Mouse (Mus musculus) liver, embryonic 15.5 days (tissue): ENCODE data around the gene Galr3. TPM values are rescaled to one million over a fixed set of nuclear protein-coding genes. Genes with fewer than 3 reads are reported as not detected.
A peak's percentile ranks its signal among the peaks of the same experiment; 100 is the strongest.

Experiments used
- ATAC-seq: fragments of 200-750 bp; cut with Nextera tagmentation; 2 replicates; pipeline ENCODE4 v1.8.0; 2017; ENCODE audit warnings: moderate number of reproducible peaks, mild to moderate bottlenecking, moderate library complexity; ENCODE audit not compliant: insufficient read depth
- H3K27ac ChIP-seq: fragments of 300-500 bp; sonication (generic); replicated peaks from 2 replicates; pipeline ENCODE4 v1.5.1; 2015; ENCODE audit warnings: mild to moderate bottlenecking, inconsistent platforms
- H3K27me3 ChIP-seq: fragments of 300-500 bp; sonication (generic); 2 replicates; pipeline ENCODE4 v1.6.1; 2015; ENCODE audit warnings: mild to moderate bottlenecking, inconsistent platforms
- H3K36me3 ChIP-seq: fragments of 300-500 bp; sonication (generic); replicated peaks from 2 replicates; pipeline ENCODE4 v1.6.1; 2015; ENCODE audit warnings: moderate library complexity, mild to moderate bottlenecking, inconsistent platforms
- H3K4me1 ChIP-seq: fragments of 300-500 bp; sonication (generic); replicated peaks from 2 replicates; pipeline ENCODE4 v1.6.1; 2015; ENCODE audit warnings: inconsistent platforms
- H3K4me2 ChIP-seq: fragments of 300-500 bp; sonication (generic); 2 replicates; pipeline ENCODE4 v1.6.1; 2015; ENCODE audit warnings: moderate library complexity, mild to moderate bottlenecking, inconsistent platforms
- H3K4me3 ChIP-seq: fragments of 300-500 bp; sonication (generic); replicated peaks from 2 replicates; pipeline ENCODE4 v1.5.1; 2015; ENCODE audit warnings: mild to moderate bottlenecking, inconsistent platforms
- H3K9ac ChIP-seq: fragments of 300-500 bp; sonication (generic); 2 replicates; pipeline ENCODE4 v1.6.1; 2015; ENCODE audit warnings: moderate library complexity, mild to moderate bottlenecking, inconsistent platforms
- H3K9me3 ChIP-seq: fragments of 300-500 bp; sonication (generic); replicated peaks from 2 replicates; pipeline ENCODE4 v1.6.1; 2016; ENCODE audit warnings: inconsistent platforms
- WGBS: fragments of 180-500 bp; shearing (Covaris S2); methylation state at CpG from one replicate; pipeline ENCODE4 v1.1.7; 2015; ENCODE audit warnings: mixed read lengths; ENCODE audit not compliant: insufficient replicate concordance; 5-methylcytosine and 5-hydroxymethylcytosine counted together
- polyA plus RNA-seq: library from polyadenylated mRNA; unstranded; fragments of >200 nt; fragmentation: Nextera tagmentation; extraction: Ambion mirVana; gene quantifications from 2 replicates; pipeline ENCODE4 v1.2.1, GENCODE M21; 2015

Gene Galr3
- polyA plus RNA-seq, 1 experiment from 2014 or later: 0.17 TPM

DNA sequence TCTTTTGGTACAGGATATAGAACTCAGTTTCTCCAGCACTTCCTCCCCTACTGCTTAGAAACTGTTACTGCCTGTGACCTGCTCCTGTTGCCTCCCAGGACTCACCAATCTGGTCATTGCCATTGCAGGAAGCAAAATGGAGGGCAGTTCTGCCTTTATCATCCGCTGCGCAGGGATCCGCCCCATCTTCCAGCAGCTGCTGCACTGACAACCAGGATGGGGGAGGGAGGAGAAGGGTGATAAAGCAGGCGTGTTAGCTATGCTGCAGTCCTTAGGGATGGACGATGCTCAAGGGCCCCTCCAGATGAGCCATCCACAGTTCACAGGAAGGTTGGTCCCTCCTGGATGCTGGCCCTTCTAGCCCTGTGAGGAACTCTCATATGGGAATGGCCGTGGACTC, 16.2 kb downstream of the Galr3 start:
- Histone ChIP-seq H3K4me2 (peak overlapping the region; percentile 46), H3K27me3 (no peaks in the 10 kb centered on the region), H3K4me3 (no peak overlapping the region), H3K36me3 (peaks cover 84% of the 10 kb centered on the region), H3K27ac (peak overlapping the region; percentile 77), H3K4me1 (peaks cover 50% of the 10 kb centered on the region), H3K9ac (no peak overlapping the region), H3K9me3 (no peaks in the 10 kb centered on the region)
- WGBS: 29% methylated on average over 6 of the region's 6 CpGs
- ATAC-seq: peak; percentile 22

DNA sequence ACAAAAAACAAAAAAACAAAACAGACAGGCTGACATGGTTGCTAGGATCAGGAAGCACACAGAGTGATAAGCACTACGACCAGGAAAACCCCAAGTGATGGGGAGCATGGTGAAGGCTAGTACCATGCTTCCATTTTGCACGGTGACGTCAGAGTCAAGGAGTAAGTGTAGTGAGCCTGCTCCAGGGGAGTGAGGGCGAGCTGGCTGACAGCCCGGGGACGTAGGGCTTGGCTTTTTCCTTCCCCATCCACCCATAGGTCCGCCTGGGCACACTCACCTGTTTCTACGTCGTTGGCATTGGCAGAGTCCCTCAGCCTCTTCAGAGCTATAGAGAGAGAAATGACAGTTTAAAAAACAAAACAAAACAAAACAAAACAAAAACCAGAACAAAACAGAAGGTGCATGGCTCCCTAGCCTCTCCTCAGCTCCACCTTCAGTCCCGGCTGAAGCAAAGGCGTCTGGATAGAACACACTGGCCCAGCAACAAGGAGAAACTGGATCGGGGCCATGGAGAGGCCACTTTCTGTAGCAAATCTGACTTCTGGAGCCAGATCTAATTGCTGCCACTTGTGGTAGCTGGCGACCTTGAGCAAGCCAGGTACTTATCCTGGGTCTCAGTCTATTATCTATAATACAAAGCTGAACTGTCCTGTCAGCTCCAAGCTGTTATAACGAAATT, 19.3 kb downstream of the Galr3 start:
- H3K9me3 ChIP-seq: no peaks in the 10 kb centered on the region
- H3K27me3 ChIP-seq: no peaks in the 10 kb centered on the region
- peaks cover 52% of the 10 kb centered on the region for H3K36me3 ChIP-seq
- H3K4me1 ChIP-seq: peaks cover 78% of the 10 kb centered on the region
- no peak for ATAC-seq
- H3K9ac ChIP-seq: peak overlapping the region; percentile 87
- H3K27ac ChIP-seq: peak overlapping the region; percentile 64
- peak overlapping the region; percentile 74 for H3K4me2 ChIP-seq
- peak overlapping the region; percentile 82 for H3K4me3 ChIP-seq
- 71% methylated on average over 14 of the region's 14 CpGs for WGBS

DNA sequence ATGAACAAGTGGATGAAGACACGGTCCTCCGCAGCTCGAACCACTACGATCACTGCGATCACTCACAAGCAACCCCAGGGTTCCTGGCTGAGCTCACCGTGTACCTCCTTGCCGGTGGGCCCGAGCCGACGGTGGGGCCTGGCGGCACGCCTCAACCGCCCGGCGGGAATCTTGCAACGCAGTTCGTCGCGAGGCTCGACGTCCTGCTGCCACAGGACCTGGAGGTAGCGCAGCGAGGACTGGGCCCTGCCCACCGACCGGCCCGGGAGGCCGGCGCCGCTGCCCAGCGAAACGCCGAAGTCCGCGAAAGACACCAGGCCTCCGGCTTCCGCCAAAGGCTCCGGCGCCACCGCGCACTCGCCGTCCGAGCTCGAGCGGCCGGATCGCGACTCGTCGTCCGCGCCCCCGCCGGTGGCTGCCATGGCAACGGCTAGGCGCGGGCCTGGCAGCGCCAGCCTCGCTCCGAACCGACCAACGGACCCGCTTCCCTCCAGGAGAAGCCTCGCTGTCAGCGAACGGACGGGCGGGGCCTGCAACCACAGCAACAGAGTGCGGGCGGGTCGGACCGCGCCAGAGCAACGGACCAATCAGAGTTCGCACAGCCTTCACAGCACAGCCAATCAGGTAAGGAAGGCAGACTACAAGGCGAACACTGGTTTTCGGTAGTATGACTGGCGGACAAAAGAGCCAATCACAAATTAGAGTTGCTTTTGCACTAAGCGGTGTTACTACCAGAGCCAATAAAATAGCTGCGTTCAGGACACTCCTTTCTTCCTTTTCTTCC, 20.9 kb downstream of the Galr3 start, which contains the start of gene Ankrd54:
TSS of gene Ankrd54 (minus strand) at position 518 of the 784 bp plus-strand sequence.
- Histone ChIP-seq H3K27ac (peak within 1 kb of the TSS; percentile 91), H3K4me2 (peak within 1 kb of the TSS; percentile 79), H3K9me3 (no peaks in the 10 kb centered on the region), H3K4me1 (peaks cover 86% of the 10 kb centered on the region), H3K9ac (peak within 1 kb of the TSS; percentile 87), H3K27me3 (no peaks in the 10 kb centered on the region), H3K36me3 (peaks cover 37% of the 10 kb centered on the region), H3K4me3 (peak within 1 kb of the TSS; percentile 82)
- under 1% methylated on average over 80 of the region's 80 CpGs for WGBS
- peak; percentile 96 for ATAC-seq

DNA sequence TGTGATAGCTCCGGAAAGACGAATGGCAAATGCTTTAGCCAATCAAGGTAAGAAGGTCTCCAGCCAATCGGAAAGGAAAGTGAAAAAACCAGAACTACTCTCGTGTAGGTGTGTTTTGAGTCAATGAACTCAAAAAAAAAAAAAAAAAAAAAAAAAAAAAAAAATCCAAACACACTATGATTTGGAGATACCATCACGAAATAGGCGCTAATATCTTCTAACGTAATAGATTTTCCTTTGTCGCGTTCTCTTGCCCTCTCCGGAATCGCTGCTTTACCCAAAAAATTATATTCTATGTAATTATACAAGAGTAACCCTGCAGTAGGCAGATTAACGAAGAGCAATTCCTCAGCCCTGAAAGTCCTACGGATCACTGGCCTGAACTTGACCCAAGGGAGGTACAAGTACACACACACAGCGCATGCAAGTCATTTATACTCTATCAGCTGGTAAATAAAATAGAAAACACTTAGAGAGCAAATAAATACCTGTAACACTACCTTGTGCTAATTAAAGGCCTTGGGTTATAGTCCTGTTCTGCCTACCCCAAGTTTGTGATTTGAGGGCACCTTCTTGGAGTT, 21.6 kb downstream of the Galr3 start:
- Histone ChIP-seq H3K27ac (peak overlapping the region; percentile 85), H3K9ac (peak overlapping the region; percentile 55), H3K4me1 (peaks cover 86% of the 10 kb centered on the region), H3K36me3 (peaks cover 30% of the 10 kb centered on the region), H3K27me3 (no peaks in the 10 kb centered on the region), H3K9me3 (no peaks in the 10 kb centered on the region), H3K4me3 (peak overlapping the region; percentile 59), H3K4me2 (peak overlapping the region; percentile 79)
- WGBS: 8% methylated on average over 14 of the region's 14 CpGs
- no peak for ATAC-seq

GRCm38 (mm10) chr15:79065086-79065770, 23.5 kb downstream of the Galr3 start:
- Histone ChIP-seq H3K4me3 (no peak overlapping the region), H3K9me3 (no peaks in the 10 kb centered on the region), H3K9ac (no peak overlapping the region), H3K27ac (peak overlapping the region; percentile 24; the same call in 1 of the 2 replicates), H3K4me2 (no peak overlapping the region), H3K36me3 (peaks cover 10% of the 10 kb centered on the region), H3K27me3 (no peaks in the 10 kb centered on the region), H3K4me1 (peaks cover 83% of the 10 kb centered on the region)
- ATAC-seq: no peak
- WGBS: 68% methylated on average over 8 of the region's 8 CpGs

DNA sequence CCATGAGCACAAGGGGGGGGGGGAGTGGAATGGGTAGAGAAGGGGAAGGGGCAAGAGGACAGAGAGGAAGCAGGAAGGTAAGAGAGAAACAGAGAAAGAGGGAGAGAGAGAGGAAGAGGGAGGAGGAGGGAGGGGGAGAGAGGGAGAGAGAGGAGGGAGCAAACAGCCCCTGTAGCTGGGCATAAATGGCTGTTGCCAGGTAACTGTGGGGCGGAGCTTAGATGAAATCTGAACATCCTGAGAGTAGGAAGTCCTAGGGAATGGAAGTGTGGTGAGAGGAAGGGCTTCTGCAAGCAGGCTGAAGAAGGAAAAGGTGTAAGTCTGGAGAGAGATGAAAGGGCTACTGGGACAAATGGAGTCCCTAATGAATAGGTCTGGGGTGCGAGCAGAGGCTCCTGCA, 24.6 kb downstream of the Galr3 start:
- no peak overlapping the region for H3K4me3 ChIP-seq
- peaks cover 73% of the 10 kb centered on the region for H3K4me1 ChIP-seq
- no peak overlapping the region for H3K9ac ChIP-seq
- H3K4me2 ChIP-seq: no peak overlapping the region
- H3K9me3 ChIP-seq: no peaks in the 10 kb centered on the region
- H3K36me3 ChIP-seq: no peaks in the 10 kb centered on the region; the same call in 1 of the 2 replicates
- 67% methylated on average over 2 of the region's 2 CpGs for WGBS
- H3K27ac ChIP-seq: peak overlapping the region; percentile 91; the same call in 1 of the 2 replicates
- H3K27me3 ChIP-seq: no peaks in the 10 kb centered on the region
- no peak for ATAC-seq

- H3K4me3 ChIP-seq: no peak overlapping the region; the same call in 1 of the 2 replicates
- H3K36me3 ChIP-seq: no peaks in the 10 kb centered on the region
- WGBS: 12% methylated on average over 3 of the region's 3 CpGs
- H3K4me1 ChIP-seq: peaks cover 69% of the 10 kb centered on the region
- H3K9me3 ChIP-seq: no peaks in the 10 kb centered on the region
- ATAC-seq: peak; percentile 4; the same call in 1 of the 2 replicates
- H3K9ac ChIP-seq: no peak overlapping the region
- H3K4me2 ChIP-seq: peak overlapping the region; percentile 46
- no peaks in the 10 kb centered on the region for H3K27me3 ChIP-seq
- peak overlapping the region; percentile 91 for H3K27ac ChIP-seq
Measured at GRCm38 (mm10) chr15:79067631-79068030, 25.9 kb downstream of the Galr3 start.

DNA sequence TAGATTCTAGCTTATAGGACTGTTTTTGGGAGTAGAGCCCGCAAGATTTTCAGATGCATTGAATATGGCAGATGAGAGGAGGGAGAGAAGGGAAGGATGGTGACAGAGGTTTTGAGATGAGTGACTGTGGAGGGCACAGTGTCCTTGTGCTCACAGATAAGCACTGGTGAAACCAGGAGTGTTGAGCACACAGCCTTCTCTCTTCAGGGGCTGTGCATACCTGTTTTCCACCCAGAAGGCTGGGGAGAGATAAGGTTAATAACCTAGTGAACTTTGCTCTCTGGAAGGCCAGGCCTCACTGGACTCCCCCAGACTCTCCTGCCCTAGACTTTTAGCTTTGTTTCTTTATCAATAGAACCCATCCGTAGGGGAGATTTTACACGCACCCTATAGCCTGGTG, 26.7 kb downstream of the Galr3 start:
- no peaks in the 10 kb centered on the region for H3K27me3 ChIP-seq
- peak; percentile 72 for ATAC-seq
- H3K9ac ChIP-seq: no peak overlapping the region
- H3K4me3 ChIP-seq: 0 out of 2 replicates have a peak overlapping the region, but pooled peaks have one; percentile 4
- peak overlapping the region; percentile 91 for H3K27ac ChIP-seq
- peak overlapping the region; percentile 46 for H3K4me2 ChIP-seq
- 34% methylated on average over 3 of the region's 3 CpGs for WGBS
- H3K36me3 ChIP-seq: no peaks in the 10 kb centered on the region
- H3K4me1 ChIP-seq: peaks cover 66% of the 10 kb centered on the region
- no peaks in the 10 kb centered on the region for H3K9me3 ChIP-seq

DNA sequence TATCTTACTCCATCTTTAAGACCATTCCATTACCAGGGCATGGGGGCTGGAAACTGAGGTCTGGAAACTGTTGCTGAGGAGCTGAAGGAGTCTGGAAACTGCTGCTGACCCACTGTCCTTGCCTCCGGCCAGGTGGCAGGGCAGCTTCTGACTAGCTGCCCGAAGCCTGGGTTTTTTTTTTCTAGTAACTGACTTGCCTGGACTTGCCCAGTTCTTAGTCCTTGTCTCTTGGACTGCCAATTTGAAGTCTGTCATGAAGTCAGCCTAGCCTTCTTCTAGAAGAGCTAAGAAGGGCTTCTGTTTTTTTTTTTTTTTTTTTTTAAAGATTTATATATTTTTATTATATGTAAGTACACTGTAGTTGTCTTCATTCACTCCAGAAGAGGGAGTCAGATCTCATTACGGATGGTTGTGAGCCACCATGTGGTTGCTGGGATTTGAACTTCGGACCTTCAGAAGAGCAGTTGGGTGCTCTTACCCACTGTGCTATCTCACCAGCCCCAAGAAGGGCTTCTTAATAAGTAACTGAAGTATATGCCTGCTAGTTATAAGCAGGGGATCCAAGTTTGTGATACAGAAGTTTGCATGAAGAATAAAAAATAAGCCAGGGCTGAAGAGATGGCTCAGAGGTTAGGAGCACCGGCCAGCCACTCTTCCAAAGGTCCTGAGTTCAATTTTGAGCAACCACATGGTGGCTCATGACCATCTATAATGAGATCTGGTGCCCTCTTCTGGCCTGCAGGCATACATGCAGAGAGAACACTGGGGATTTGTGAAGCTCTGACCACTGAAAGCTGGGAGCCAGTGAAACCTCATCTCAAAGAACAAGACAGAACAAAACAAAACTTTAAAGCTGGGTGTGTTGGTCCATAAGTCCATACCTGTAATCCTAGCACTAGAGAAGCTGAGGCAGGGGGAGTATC, 29.7 kb downstream of the Galr3 start:
- H3K36me3 ChIP-seq: peaks cover 4% of the 10 kb centered on the region
- peaks cover 58% of the 10 kb centered on the region for H3K4me1 ChIP-seq
- no peak overlapping the region for H3K4me3 ChIP-seq
- ATAC-seq: no peak
- WGBS: 52% methylated on average over 5 of the region's 5 CpGs
- no peak overlapping the region for H3K4me2 ChIP-seq
- no peak overlapping the region for H3K27ac ChIP-seq
- H3K9me3 ChIP-seq: no peaks in the 10 kb centered on the region
- no peak overlapping the region for H3K9ac ChIP-seq
- H3K27me3 ChIP-seq: no peaks in the 10 kb centered on the region

DNA sequence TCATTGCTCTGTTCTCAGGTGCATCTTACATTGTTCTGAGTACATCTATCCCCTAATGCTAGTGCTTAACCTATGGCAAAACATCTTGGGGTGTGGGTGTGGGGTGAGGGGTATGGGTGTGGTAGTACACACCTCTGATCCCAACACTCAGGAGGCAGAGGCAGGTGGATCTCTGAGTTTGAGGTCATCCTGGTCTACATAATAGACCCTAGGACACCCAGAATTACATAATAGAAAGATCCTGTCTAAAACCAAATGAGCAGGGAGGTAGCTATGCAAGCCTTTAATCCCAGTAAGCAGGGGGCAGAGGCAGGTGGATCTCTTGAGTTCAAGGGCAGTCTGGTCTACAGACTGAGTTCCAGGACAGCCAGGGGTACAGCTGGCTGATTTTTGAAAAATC, 32.1 kb downstream of the Galr3 start:
- Histone ChIP-seq H3K4me2 (no peak overlapping the region), H3K4me3 (no peak overlapping the region), H3K36me3 (peaks cover 27% of the 10 kb centered on the region), H3K9ac (no peak overlapping the region), H3K27ac (no peak overlapping the region), H3K27me3 (no peaks in the 10 kb centered on the region), H3K9me3 (no peaks in the 10 kb centered on the region), H3K4me1 (peaks cover 50% of the 10 kb centered on the region)
- no peak for ATAC-seq
